Mouse (Mus musculus) left cerebral cortex, adult 18-20 months (tissue): ENCODE results near the gene Rnft1. TPM values are rescaled to one million over a fixed set of nuclear protein-coding genes. Genes with fewer than 3 reads are reported as not detected.

Experiments used
- DNase-seq, 2 experiments: peaks; one replicate each; pipeline ENCODE4 v3.0.0; 2021 to 2022; ENCODE audit warnings: low spot score in 2 of 2, mixed read lengths in 1 of 2
- long read RNA-seq, 2 experiments: library from polyadenylated mRNA; stranded (forward); transcript quantifications; one replicate each; pipeline ENCODE4 v2.0.0; 2021
- total RNA-seq, 2 experiments: library from RNA; stranded (reverse); gene quantifications; 2 replicates each; pipeline ENCODE4 v1.2.3; 2021

Rnft1 gene
- total RNA-seq: 10 to 100 TPM; 29.2 to 34.4 TPM
- long read RNA-seq, experiment 1, full-length matches to known transcripts: 29 of 49 reads
- long read RNA-seq, experiment 1, partial matches to known transcripts: 16 of 49 reads
- long read RNA-seq, experiment 1, other reads (novel, unspliced or antisense): 4 of 49 reads
- long read RNA-seq, experiment 2, full-length matches to known transcripts: 22 of 37 reads
- long read RNA-seq, experiment 2, partial matches to known transcripts: 12 of 37 reads
- long read RNA-seq, experiment 2, other reads (novel, unspliced or antisense): 3 of 37 reads

DNA sequence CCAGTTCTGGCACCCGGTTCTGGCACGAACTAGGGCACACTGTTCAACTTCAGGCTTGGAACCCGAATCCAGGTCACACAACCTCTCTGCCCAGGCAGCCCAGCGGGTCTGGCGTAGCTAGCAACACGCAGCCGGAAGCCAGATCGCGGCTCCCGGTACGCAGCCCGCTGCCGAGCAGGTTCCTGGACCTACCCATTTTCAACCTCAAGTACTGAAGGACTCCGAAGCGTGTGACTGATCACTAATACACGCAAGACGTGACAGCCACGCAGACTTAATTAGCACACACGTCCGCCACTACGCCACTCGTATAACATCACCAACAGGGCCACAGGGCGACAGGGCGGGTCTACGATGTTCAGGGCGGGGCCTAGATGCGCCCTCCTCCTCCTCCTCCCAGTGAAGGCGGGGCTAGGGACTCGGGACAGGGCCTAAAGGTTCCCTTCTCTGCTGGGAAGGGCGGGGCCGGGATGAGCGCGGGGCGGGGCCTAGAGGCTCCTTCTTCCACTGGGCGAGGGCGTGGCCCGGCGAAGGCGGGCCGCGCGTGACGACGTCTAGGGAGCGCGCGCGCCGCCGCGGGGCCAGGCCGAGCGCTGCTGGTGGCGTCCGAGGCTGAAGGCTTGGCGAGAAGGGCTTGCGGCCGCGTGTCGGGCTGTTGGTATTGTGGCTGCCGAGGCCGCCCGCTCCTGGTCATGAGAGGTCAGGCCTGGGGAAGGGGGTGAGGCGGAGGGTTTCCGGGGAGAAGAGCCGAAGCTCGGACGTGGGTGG, at the start of gene Rnft1:
TSS of gene Rnft1 (plus strand) at position 557 of the 768 bp plus-strand sequence.
- peak; percentile 96 to 99 for DNase-seq

- no peak for DNase-seq
These were observed 47.6 kb upstream of the Rnft1 start for GRCm38 (mm10) chr11:86436843-86437242.

GRCm38 (mm10) chr11:86438261-86438660, 46.2 kb upstream of the Rnft1 start:
- DNase-seq: no peak

GRCm38 (mm10) chr11:86440791-86441190, 43.7 kb upstream of the Rnft1 start:
- DNase-seq: no peak

- DNase-seq: no peak
These were observed 30.5 kb upstream of the Rnft1 start for GRCm38 (mm10) chr11:86453991-86454390.

DNA sequence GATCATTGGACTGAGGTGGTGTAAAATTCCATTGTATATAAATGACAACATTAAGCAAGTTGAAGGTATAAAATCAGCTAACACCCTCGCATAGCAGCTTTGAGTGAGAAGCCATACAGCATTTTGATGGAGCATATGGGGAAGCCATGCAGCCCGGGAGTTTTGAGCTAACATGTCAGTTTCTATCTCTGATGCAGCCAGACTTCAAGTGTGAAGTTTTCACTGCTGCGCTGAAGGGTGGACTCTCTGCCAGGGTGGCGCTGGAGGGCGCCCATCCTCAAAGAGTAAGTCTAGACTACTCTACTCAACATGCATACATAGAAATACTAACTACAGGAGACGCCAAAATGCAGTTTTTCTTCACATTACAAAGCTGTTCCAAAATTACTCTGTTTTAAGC, 26.9 kb upstream of the Rnft1 start:
- no peak for DNase-seq

- no peak for DNase-seq
These were observed 25.6 kb upstream of the Rnft1 start for GRCm38 (mm10) chr11:86458866-86459265.

GRCm38 (mm10) chr11:86462579-86462978, 21.9 kb upstream of the Rnft1 start:
- no peak for DNase-seq

GRCm38 (mm10) chr11:86464275-86464674, 20.2 kb upstream of the Rnft1 start:
- DNase-seq: peak; percentile 74 to 76

DNA sequence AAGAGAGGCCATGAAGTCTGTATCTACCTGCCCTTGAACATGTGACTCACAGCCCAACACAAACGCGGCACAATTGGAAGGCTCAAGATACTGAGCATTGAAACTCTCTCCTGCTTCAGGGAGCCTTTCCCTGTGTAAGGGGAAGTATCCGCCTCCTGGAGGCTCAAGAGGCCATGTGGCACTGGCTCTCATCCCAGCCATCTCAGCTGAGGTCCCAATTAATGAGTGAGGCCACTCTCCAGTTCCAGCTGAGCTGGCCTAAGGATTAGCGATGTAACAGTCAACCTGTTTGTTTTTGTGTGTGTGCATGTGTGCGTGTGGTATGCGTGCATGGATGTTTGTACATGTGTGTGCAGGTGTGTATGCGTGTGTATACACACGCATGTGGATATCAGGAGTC, 16.1 kb upstream of the Rnft1 start:
- no peak for DNase-seq

GRCm38 (mm10) chr11:86468971-86469370, 15.5 kb upstream of the Rnft1 start:
- no peak for DNase-seq

DNA sequence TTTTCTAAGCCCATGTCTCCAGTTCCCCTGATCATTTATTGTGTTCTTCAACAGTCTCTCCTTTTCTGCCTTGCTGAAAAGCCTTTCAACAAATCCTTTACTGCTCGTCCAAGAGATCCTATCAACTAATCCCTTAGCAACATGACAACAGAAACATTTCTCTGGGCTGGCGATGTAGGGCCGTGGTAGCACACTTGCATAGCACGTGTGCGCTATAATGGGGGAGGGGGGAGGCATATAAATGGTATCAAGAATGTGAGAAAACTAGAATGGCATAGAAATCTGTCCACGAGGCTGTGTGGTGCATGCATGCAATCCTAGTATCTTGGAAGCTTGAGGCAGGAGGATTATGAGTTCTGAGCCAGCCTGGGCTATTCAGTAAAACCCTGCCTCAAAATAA, 12.7 kb upstream of the Rnft1 start:
- DNase-seq: no peak

- peak; percentile 31 to 51 for DNase-seq
These were observed 11.7 kb upstream of the Rnft1 start for GRCm38 (mm10) chr11:86472771-86473171.

DNA sequence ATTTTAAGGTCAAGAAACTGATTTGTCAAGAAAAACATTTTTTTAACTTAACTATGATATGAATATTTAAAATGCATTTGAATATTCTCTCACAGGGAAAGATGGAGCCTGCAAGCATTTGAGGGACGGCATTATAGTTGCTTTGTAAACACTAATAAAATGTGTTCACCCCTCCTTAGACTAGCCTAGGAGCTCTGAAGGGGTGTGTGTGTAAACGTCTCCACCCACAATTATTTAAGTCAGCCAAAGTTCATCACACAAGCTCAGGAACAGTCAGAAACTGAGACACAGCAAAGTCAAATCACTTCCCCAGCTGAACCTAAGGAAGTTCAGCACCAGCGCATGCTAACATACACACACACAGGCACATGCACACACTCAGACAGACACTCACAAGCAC, 10.9 kb upstream of the Rnft1 start:
- no peak for DNase-seq

- peak; percentile 44 to 61 for DNase-seq
These were observed 553 bp downstream of the Rnft1 start for GRCm38 (mm10) chr11:86484910-86485510.

DNA sequence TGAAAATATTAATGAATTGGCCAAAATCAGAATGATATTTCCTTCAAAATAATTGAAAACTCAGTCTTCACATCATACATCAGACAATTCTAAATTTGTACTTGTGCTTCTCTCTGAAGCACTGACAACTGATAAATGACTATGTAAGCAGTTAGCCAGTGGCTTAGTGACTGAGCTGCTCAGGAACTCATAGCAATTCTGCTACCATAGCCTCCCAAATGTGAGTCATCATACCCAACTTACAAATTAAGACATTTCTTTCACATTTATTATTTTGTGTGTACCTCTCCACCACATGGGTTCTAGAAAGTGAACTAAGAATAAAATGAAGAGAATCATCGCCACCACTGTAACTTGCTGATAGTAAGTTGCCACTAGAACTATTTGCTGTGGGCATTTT, 6.3 kb downstream of the Rnft1 start:
- no peak for DNase-seq

DNA sequence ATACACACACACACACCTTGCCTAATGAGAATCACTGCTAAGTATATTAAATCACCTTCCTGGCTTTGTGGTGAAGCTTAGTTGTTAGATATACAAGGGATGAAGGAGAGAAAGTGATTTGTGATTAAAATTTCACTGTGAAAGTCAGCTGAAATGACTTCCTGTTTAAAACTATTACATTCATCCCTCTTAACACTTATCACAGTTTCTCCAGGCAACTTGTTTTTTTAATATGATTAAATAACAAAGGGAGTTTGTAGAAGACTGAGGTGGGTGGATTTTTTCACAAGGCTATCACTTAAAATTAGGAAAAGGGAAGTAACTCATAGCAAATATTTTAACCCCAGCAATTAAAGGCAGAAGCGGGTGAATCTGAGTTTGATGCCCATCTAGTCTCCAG, 12.9 kb downstream of the Rnft1 start:
- DNase-seq: no peak

DNA sequence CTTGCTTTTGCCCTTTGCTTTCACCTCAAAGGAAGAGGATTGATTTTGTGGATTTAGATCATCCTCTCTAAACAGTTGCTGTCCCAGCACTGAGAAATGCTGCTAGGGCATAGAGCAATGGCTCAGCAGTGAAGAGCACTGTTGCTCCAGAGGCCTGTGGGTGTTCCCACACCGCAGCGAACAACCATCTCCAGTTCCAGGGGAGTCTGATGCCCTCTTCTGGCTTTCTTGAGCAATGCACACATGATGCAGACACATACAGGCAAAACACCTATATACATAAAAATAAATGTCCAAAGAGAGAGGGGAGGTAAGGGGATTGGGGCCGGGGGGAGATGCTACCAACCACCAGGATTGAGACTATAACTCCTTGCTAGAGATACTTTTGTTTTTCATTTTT, 13.5 kb downstream of the Rnft1 start:
- DNase-seq: no peak

DNA sequence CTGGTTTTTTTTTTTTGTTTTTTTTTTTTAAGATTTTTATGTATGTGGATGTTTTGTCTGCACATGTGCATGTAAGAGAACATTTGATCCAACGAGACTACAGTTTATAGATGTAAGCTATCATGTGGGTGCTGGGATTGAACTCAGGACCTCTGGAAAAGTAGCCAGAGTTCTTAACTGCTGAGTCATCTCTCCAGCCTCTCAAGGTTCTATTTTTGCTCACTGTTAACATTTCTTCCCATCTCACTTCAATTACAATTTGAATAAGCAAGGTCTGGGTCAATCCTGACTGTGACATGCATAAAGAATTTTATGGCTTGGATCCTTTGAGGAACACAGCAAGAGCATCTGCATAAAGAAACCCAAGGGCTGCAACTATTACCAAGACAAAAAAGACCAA, 16.3 kb downstream of the Rnft1 start:
- no peak for DNase-seq

GRCm38 (mm10) chr11:86503121-86503520, 18.7 kb downstream of the Rnft1 start:
- no peak for DNase-seq

GRCm38 (mm10) chr11:86507334-86507733, 22.9 kb downstream of the Rnft1 start:
- no peak for DNase-seq

GRCm38 (mm10) chr11:86507991-86508390, 23.5 kb downstream of the Rnft1 start:
- no peak for DNase-seq
